Mouse (Mus musculus): ENCODE data around the gene Tradd.
"Not testable (repeated sequence)": the region's sequence is repeated elsewhere in the genome, so short reads cannot be mapped to it uniquely, and the experiment has no call there.

The Tradd gene

DNA sequence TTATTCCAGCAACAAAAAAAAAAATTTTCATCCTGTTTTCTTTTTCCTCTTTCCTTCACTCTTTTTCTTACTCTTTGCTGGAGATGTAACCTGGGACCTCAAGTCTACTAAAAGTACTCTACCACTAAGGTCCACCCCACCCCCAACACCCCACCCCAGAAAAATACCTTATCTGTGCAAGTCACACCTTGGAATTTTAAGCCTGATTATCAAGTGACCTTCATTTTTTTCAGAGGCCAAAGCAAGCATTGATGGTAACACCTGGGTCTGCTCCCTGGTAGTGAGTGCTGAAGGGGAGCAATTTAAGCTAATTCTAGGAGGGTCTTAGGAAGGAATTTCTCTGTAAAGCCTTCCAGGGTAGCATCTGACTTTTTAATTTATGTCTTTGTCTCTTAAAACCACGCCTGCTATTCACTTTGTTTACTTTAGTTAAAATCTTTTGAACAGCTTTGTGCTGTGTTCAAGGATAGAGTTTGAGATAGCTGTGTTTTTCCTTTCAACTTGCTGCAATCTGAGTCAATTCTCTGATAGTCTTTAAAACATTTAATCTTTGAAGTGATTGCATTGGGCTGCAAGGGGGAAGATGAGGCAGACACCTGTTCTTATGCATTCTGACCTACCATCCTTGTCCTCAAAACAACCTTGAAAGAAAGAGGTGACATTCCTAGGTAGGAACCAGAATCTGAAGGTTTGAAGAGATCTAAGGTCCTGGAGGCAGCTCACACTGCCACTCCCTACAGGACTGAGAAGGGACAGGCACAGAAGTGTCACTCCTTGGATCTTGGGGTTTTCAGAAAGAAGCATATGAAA lies 31.1 kb downstream of the Tradd start:
- no peak for DNase-seq

DNA sequence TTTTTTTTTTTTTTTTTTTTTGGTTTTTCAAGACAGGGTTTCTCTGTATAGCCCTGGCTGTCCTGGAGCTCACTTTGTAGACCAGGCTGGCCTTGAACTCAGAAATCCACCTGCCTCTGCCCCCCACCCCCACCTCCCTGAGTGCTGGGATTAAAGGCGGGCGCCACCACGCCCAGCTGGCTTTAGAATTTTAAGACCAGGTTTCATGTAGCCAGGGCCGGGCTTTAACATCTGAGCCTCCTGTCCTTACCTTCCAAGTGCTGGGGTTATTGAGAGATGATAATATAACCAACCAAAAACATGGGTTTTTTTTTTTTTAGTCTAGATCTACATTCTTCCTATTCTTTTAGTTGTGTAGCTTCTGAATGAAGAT lies 32.1 kb downstream of the Tradd start:
- not testable (repeated sequence) for DNase-seq

DNA sequence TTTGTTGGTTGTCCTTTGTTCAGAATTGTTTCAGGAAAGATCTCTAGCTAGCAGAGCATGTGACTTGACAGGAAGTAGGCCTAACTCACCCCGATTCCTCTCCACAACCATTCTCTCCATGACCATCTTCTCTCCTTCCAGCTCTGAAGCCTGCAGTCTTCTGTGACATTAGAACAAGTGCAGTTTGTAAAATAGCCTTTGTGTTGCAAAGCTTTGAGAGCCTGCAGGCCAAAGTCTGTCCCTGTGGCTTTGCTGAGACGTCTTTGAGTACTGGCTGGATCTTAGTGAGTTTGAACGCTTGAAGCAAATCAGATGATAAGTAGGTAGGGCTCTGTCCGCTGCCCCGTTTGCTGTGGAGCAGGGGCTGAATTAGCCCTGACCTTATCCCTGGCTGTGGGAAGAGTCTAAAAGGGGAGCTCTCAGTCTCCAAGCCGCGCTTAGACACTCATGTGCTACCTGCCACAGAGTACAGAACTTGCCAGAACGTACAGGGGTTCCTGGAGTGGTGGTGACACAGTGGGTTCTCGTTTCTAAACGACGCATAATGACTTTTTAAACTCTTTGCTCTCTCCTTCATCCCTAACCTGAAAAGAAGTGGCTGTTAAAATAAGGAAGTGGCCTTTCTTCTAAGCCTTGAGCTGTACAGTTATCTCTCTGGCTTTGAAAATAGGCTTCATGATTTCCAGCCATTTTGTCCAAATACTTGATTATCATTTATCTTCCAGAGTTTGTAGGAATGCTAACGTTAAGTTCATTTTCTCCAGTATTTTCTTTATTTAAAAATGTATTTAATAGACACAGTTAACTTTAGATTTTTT lies 32.7 kb downstream of the Tradd start:
- DNase-seq = no peak

DNA sequence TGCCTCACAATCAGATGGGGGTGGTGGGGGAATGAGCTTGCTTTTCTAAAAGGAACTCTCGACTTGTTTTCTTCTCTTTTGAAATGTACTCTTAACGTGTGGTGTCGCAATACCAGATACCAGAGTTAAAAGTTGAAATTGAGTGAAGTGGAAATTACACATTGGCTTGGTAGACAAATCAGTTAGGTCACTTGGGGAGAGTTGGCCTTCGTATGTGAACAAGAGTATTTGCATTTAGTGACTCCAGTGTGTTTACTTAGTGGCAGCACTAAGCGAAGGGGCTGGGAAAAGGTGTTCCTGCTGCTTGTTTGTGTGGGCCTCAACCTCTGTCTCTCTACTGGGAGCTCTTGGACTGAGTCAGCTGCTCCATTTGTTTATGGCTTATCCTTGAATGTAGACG lies 38.5 kb downstream of the Tradd start:
- no peak for DNase-seq

DNA sequence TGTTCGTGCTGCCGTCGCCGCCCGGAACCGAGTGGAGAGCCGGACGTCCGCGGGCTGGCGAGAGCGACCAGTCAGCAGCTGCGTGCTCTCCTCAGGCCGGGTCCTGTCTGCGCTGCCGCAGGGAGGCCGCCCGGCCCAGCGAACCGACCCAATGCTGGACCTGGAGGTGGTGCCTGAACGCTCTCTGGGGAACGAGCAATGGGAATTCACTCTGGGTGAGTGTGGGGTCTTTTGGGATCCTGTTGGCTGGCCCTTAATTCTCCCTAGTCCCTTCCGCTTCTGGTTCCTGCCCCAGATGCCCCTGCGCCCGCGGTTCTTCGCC lies 39.2 kb downstream of the Tradd start:
- no peak for DNase-seq

DNA sequence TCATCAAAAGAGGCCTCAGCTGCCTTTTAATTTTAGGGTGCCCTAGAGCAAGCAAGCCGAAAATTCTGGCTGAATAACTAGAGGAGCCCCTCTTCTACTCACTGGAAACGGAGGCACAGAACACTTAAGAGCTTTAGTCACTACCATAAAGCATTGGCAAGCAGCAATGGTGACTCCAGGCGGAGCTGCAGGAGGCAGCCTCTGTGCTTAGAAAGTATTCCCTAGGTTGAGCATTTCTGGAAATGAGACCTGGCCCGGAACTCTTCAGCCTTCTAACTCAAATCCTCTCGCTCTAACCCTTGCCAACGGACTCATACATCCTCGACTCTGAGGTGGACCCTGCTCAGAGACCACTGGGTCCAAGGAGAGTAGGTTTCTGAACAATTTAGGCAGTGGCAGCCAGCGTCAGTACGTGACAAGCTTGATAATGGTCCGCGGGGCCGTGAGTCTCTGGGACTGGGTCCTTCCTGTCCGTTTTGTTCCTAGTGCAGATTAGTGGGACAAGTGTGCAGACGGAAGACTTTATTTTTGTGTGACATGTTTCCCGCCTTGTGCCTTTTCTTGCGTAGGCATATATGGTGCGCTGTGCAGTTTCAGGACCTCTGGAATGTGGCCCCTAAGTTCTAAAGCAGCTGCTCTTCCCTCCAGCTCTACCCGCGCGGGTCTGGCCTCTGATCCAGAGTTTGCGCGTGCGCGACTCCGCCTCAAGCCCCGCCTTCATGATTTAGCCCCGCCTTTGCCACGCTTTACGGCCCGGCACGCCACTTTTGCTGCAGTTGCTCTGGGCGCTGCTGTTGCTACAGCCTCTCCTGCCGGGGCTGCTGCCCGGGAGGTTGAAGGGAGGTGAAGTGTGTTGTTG lies 39.8 kb downstream of the Tradd start, which contains the start of gene D230025D16Rik:
Gene D230025D16Rik, plus strand, starts transcription at position 733 of the 859 bp plus-strand sequence.
- peak; percentile 96 for DNase-seq

DNA sequence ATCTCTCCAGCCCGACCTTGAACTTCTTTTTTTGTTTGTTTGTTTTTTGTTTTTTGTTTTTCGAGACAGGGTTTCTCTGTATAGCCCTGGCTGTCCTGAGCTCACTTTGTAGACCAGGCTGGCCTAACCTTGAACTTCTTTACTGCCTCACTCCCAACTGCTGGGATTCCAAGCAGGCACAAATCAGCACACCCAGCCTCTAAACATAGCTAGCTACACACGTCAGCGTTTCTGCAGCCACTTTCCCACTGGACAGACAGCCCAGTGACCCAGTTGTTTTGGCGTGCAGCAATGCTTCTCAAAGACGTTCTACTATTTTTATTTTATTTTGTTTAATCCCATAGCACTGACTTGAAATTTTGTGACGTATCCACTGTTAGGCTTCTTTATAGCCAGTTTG lies 40.6 kb downstream of the Tradd start:
- no peak for DNase-seq

DNA sequence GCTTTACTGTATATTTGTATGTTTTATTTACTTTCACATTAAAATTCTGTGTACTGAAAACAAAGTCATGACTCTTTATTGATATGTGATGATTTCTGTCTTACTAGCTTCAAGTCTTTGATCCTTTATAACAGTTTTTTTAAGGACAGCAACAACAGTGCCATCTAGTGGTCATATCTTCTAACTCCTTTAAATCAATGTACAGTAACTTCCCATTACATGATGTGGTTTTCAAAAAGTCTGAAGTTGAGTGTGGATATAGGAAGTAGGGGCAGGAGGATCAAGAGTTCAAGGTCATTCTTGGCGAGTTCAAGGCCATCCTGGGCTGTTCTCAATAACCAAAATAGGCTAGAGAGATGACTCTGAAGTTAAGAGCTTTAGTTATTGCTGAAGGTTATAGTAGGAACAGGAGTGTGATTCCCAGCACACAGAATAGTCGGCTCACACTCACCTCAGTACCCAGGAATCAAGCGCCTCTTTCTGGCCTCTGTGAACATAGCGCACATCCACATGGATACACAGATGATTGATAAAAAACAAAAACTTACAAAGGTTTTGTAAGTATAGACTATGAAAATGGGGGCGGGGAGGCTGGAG lies 46.4 kb downstream of the Tradd start:
- peak; percentile 16 for DNase-seq

DNA sequence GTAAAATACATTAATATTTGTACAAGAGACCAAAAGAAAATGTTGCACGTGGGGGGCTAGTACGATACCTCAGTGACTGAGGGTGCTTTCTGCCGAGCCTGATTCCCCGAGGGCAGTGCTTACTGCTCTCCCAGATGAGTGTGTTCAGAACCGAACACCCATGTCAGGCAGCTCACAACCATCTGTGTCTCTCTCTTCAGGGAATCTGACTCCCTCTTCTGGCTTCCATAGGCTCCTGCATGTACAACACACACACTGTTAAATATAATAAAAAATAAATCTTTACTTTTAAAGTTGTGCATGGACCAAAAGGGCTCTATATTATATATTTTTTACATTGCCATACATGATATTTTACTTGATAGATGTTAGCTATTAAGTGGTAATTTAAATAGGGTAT lies 50.3 kb downstream of the Tradd start:
- DNase-seq = no peak

DNA sequence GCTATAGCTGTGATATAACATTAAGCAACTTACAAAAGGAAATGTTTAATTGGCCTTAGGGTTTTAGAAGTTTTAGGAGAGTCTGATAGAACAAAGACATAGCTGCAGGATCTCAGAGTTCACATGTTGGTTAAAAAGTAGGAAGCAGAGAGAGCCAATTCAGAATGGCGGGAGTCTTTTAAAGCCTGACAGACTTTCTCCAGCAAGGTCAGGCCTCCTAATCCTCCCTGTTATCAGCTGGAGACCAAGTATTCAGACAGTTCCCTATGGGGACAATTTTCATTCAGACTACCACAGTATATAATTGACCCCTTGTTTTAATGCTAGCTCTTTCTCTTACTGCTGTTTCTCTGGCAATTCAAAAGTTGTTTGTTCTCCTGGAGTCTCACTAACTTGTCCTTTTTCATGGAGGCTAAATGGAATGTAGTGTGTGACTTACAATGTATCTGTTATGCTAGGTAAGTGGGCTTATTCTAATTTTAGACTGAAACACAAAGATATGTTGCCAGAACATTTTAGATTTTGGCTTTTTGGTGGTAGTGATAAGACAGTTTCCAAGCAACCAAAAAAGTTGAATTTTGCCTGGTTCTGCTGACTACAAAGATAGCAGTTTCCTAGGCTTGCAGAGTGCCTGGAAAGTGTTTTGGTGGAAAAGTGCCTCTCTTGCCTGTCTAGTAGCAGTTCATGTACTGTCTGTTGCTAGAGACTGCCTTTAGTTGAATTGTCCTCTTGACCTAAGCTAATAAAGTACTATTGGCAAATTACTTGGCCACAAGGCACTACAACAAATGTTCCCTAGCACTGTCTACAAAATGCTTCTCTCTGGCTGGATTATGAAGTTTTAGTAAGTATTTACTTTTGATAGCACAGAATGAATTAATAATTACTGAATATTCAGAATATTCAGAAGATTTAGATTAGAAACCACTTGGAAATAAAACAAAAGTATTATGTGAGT lies 55.0 kb downstream of the Tradd start:
- no peak for DNase-seq

Data from thymus, postnatal 14 days (tissue).